Mouse (Mus musculus): ENCODE results near the gene Tmem53. TPM values are rescaled to one million over a fixed set of nuclear protein-coding genes. Genes with fewer than 3 reads are reported as not detected.

Tmem53 gene
- polyA plus RNA-seq, 1 experiment from 2014 or later = 8.8 TPM

- WGBS = 27% methylated on average over 5 of the region's 5 CpGs
- H3K27ac ChIP-seq = no peak overlapping the region
- no peaks in the 10 kb centered on the region for H3K36me3 ChIP-seq
- no peak overlapping the region for H3K4me2 ChIP-seq
- H3K4me1 ChIP-seq (replicated peaks) = no peaks in the 10 kb centered on the region
- peaks cover 4% of the 10 kb centered on the region; the same call in 1 of the 2 replicates for H3K27me3 ChIP-seq
- H3K9me3 ChIP-seq = no peaks in the 10 kb centered on the region
- no peak overlapping the region for H3K9ac ChIP-seq (replicated peaks)
- H3K4me3 ChIP-seq (replicated peaks) = no peak overlapping the region
- ATAC-seq (ENCODE audit: insufficient number of reproducible peaks, insufficient read depth, low FRiP score, low TSS enrichment, low read depth) = no peak
These were observed 28.8 kb upstream of the Tmem53 start for GRCm38 (mm10) chr4:117223001-117223400.

DNA sequence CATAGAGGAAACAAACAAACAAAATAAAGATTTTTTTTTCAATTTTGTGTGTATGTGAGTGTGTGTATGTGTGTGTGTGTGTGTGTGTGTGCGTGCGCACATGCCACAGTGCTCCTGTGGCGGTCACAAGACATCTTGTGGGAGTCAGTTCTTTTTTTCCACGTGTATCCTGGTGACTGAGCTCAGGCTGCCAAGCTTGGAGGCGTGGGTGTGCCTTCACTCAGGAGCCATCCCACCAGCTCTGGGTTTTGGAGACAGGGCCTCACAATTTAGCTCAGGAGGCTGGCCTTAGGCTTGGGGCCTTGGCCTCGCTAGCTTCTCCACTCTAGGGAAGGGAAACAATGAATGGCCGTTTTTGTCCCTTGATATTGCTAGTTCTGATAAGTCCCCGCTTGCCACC, 27.6 kb upstream of the Tmem53 start:
- Histone ChIP-seq H3K27me3 (peaks cover 4% of the 10 kb centered on the region; the same call in 1 of the 2 replicates), H3K27ac (no peak overlapping the region), H3K9ac (replicated peaks) (no peak overlapping the region), H3K9me3 (no peaks in the 10 kb centered on the region), H3K4me1 (replicated peaks) (no peaks in the 10 kb centered on the region), H3K4me3 (replicated peaks) (no peak overlapping the region), H3K4me2 (no peak overlapping the region), H3K36me3 (no peaks in the 10 kb centered on the region)
- WGBS = 81% methylated on average over 8 of the region's 8 CpGs
- no peak for ATAC-seq (ENCODE audit: insufficient number of reproducible peaks, insufficient read depth, low FRiP score, low TSS enrichment, low read depth)

GRCm38 (mm10) chr4:117225250-117225649, 26.5 kb upstream of the Tmem53 start:
- Histone ChIP-seq H3K27me3 (peaks cover 4% of the 10 kb centered on the region; the same call in 1 of the 2 replicates), H3K27ac (no peak overlapping the region), H3K4me3 (replicated peaks) (no peak overlapping the region), H3K9ac (replicated peaks) (no peak overlapping the region), H3K4me2 (no peak overlapping the region), H3K4me1 (replicated peaks) (no peaks in the 10 kb centered on the region), H3K9me3 (no peaks in the 10 kb centered on the region), H3K36me3 (no peaks in the 10 kb centered on the region)
- no peak for ATAC-seq (ENCODE audit: insufficient number of reproducible peaks, insufficient read depth, low FRiP score, low TSS enrichment, low read depth)

DNA sequence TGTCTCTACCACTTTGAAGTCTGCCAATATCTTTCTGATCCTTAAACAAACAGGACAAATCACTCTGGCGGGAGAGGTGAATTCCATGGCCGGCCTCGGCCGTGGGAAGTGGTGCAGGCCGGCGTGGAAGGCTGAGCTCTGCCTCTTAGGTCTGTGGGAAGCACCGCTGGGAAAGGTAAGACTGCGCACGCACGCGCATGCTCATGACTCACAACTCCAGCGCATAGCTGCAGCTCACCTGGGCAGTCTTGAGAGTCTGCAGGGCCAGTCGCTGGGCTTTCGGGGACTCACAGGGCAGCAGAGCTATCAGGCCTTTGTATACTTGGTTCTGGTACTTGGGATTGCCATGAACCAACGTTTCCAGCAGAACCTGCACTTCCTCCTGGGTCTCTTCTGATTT, 22.2 kb upstream of the Tmem53 start:
- no peaks in the 10 kb centered on the region for H3K36me3 ChIP-seq
- 67% methylated on average over 15 of the region's 15 CpGs for WGBS
- H3K27me3 ChIP-seq = no peaks in the 10 kb centered on the region
- H3K4me3 ChIP-seq (replicated peaks) = no peak overlapping the region
- H3K4me2 ChIP-seq = no peak overlapping the region
- no peak overlapping the region for H3K27ac ChIP-seq
- no peak for ATAC-seq (ENCODE audit: insufficient number of reproducible peaks, insufficient read depth, low FRiP score, low TSS enrichment, low read depth)
- no peak overlapping the region for H3K9ac ChIP-seq (replicated peaks)
- no peaks in the 10 kb centered on the region for H3K9me3 ChIP-seq
- 0 out of 2 replicates have a peak, but pooled peaks cover 5% of the 10 kb centered on the region for H3K4me1 ChIP-seq (replicated peaks)

GRCm38 (mm10) chr4:117230331-117230730, 21.4 kb upstream of the Tmem53 start:
- Histone ChIP-seq H3K4me3 (replicated peaks) (no peak overlapping the region), H3K27me3 (no peaks in the 10 kb centered on the region), H3K36me3 (no peaks in the 10 kb centered on the region), H3K4me1 (replicated peaks) (0 out of 2 replicates have a peak, but pooled peaks cover 5% of the 10 kb centered on the region), H3K4me2 (no peak overlapping the region), H3K27ac (no peak overlapping the region), H3K9me3 (no peaks in the 10 kb centered on the region), H3K9ac (replicated peaks) (no peak overlapping the region)
- no peak for ATAC-seq (ENCODE audit: insufficient number of reproducible peaks, insufficient read depth, low FRiP score, low TSS enrichment, low read depth)
- WGBS = 57% methylated on average over 10 of the region's 10 CpGs

DNA sequence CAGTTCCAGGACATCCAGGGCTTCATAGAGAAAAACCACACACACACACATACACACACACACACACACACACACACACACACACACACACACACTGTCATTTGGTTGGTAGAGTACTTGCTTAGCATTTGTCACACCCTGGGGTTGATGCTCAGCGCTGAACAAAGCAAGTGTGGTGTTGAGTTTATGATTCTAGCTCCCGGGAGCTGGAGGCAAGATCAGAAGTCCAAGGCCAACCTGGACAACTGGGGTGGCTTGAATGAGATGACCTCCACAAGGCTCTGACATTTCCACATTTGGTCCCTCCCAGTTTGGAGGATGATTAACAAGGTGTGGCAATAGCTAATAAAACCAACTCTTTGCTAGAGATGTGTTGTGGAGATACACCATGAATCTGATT, 20.5 kb upstream of the Tmem53 start:
- no peak overlapping the region for H3K4me3 ChIP-seq (replicated peaks)
- no peak overlapping the region for H3K27ac ChIP-seq
- peaks cover 9% of the 10 kb centered on the region; the same call in 1 of the 2 replicates for H3K4me1 ChIP-seq (replicated peaks)
- H3K36me3 ChIP-seq = no peaks in the 10 kb centered on the region
- ATAC-seq (ENCODE audit: insufficient number of reproducible peaks, insufficient read depth, low FRiP score, low TSS enrichment, low read depth) = no peak
- no peaks in the 10 kb centered on the region for H3K27me3 ChIP-seq
- H3K4me2 ChIP-seq = no peak overlapping the region
- no peak overlapping the region for H3K9ac ChIP-seq (replicated peaks)
- no peaks in the 10 kb centered on the region for H3K9me3 ChIP-seq
- WGBS = 79% methylated on average over 2 of the region's 2 CpGs

GRCm38 (mm10) chr4:117234166-117234741, 17.5 kb upstream of the Tmem53 start:
- no peaks in the 10 kb centered on the region for H3K9me3 ChIP-seq
- H3K4me1 ChIP-seq (replicated peaks) = peaks cover 10% of the 10 kb centered on the region; the same call in 1 of the 2 replicates
- no peak overlapping the region for H3K4me3 ChIP-seq (replicated peaks)
- H3K4me2 ChIP-seq = no peak overlapping the region
- H3K27me3 ChIP-seq = no peaks in the 10 kb centered on the region
- no peaks in the 10 kb centered on the region for H3K36me3 ChIP-seq
- WGBS = 22% methylated on average over 7 of the region's 7 CpGs
- no peak for ATAC-seq (ENCODE audit: insufficient number of reproducible peaks, insufficient read depth, low FRiP score, low TSS enrichment, low read depth)
- H3K9ac ChIP-seq (replicated peaks) = no peak overlapping the region
- H3K27ac ChIP-seq = no peak overlapping the region

GRCm38 (mm10) chr4:117235822-117236221, 15.9 kb upstream of the Tmem53 start:
- Histone ChIP-seq H3K4me2 (no peak overlapping the region), H3K9ac (replicated peaks) (no peak overlapping the region), H3K9me3 (no peaks in the 10 kb centered on the region), H3K4me1 (replicated peaks) (peaks cover 14% of the 10 kb centered on the region; the same call in 1 of the 2 replicates), H3K27ac (no peak overlapping the region), H3K27me3 (no peaks in the 10 kb centered on the region), H3K4me3 (replicated peaks) (no peak overlapping the region), H3K36me3 (no peaks in the 10 kb centered on the region)
- WGBS = 60% methylated on average over 4 of the region's 4 CpGs
- ATAC-seq (ENCODE audit: insufficient number of reproducible peaks, insufficient read depth, low FRiP score, low TSS enrichment, low read depth) = no peak

GRCm38 (mm10) chr4:117239153-117239552, 12.6 kb upstream of the Tmem53 start:
- H3K4me2 ChIP-seq = no peak overlapping the region
- WGBS = 37% methylated on average over 2 of the region's 2 CpGs
- H3K27me3 ChIP-seq = no peaks in the 10 kb centered on the region
- no peaks in the 10 kb centered on the region for H3K9me3 ChIP-seq
- H3K4me3 ChIP-seq (replicated peaks) = no peak overlapping the region
- no peak overlapping the region for H3K27ac ChIP-seq
- peaks cover 14% of the 10 kb centered on the region; the same call in 1 of the 2 replicates for H3K4me1 ChIP-seq (replicated peaks)
- no peak overlapping the region for H3K9ac ChIP-seq (replicated peaks)
- H3K36me3 ChIP-seq = no peaks in the 10 kb centered on the region
- no peak for ATAC-seq (ENCODE audit: insufficient number of reproducible peaks, insufficient read depth, low FRiP score, low TSS enrichment, low read depth)

- H3K4me3 ChIP-seq (replicated peaks) = no peak overlapping the region
- ATAC-seq (ENCODE audit: insufficient number of reproducible peaks, insufficient read depth, low FRiP score, low TSS enrichment, low read depth) = no peak
- H3K4me1 ChIP-seq (replicated peaks) = peaks cover 10% of the 10 kb centered on the region; the same call in 1 of the 2 replicates
- H3K4me2 ChIP-seq = no peak overlapping the region
- WGBS = 84% methylated on average over 6 of the region's 6 CpGs
- H3K9ac ChIP-seq (replicated peaks) = no peak overlapping the region
- H3K36me3 ChIP-seq = no peaks in the 10 kb centered on the region
- H3K9me3 ChIP-seq = no peaks in the 10 kb centered on the region
- no peaks in the 10 kb centered on the region for H3K27me3 ChIP-seq
- no peak overlapping the region for H3K27ac ChIP-seq
These were observed 10.9 kb upstream of the Tmem53 start for GRCm38 (mm10) chr4:117240867-117241266.

DNA sequence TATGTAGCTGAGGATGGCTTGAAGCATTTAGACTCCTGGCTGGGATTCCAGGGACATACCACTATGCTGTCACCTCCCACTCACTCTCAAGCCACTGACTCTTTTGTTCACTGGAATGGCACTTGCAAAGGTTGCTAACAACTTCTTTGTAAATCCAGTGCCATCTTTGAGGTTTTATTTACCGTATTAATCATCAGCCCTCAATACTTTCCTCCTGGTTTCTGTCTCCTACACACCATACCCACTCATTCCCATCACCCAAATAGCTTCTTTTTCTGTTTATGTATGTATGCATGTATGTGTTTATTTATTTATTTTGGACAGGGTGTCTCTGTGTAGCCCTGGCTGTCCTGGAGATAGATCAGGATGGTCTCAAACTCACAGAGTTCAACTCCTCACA, 769 bp upstream of the Tmem53 start:
- H3K4me2 ChIP-seq = peak overlapping the region; percentile 65
- 86% methylated on average over 1 of the region's 1 CpGs for WGBS
- no peaks in the 10 kb centered on the region for H3K36me3 ChIP-seq
- peaks cover 31% of the 10 kb centered on the region for H3K4me1 ChIP-seq (replicated peaks)
- H3K9me3 ChIP-seq = no peaks in the 10 kb centered on the region
- H3K27ac ChIP-seq = no peak overlapping the region
- no peak overlapping the region for H3K9ac ChIP-seq (replicated peaks)
- peak overlapping the region; percentile 63 for H3K4me3 ChIP-seq (replicated peaks)
- H3K27me3 ChIP-seq = no peaks in the 10 kb centered on the region
- ATAC-seq (ENCODE audit: insufficient number of reproducible peaks, insufficient read depth, low FRiP score, low TSS enrichment, low read depth) = no peak

- no peaks in the 10 kb centered on the region for H3K9me3 ChIP-seq
- peak; percentile 54; the same call in 1 of the 2 replicates for ATAC-seq (ENCODE audit: insufficient number of reproducible peaks, insufficient read depth, low FRiP score, low TSS enrichment, low read depth)
These were observed 600 bp downstream of the Tmem53 start for GRCm38 (mm10) chr4:117252351-117252750.

More at GRCm38 (mm10) chr4:117252351-117252750, 600 bp downstream of the Tmem53 start:
- WGBS = 16% methylated on average over 5 of the region's 5 CpGs
- Histone ChIP-seq H3K4me1 (replicated peaks) (peaks cover 31% of the 10 kb centered on the region), H3K4me2 (peak overlapping the region; percentile 65), H3K27ac (peak overlapping the region; percentile 84), H3K4me3 (replicated peaks) (peak overlapping the region; percentile 63), H3K27me3 (no peaks in the 10 kb centered on the region), H3K9ac (replicated peaks) (peak overlapping the region; percentile 60), H3K36me3 (no peaks in the 10 kb centered on the region)

Measured in limb, embryonic 12.5 days (tissue).